Mouse (Mus musculus): ENCODE results near the gene Clmp.

Gene Clmp

DNA sequence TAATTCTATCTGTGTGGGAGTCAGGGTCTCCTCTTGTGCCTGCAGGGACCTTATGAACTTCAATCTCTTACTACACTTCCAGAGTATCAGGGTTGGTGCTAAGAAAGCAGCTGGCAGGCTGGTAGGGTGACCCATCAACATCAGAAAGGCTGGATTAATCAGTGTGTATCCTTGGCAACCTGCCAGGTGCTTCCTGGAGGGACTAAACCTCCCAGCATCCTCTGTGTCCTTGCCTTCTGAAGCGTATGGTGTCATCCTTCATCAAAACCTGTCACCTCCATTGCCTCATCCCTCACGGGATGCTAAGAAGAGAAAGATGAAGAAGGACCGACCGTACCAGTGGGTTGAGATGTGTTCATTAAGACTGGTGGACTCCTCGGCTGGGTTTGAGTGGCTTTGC is 8.0 kb downstream of the Clmp start:
- DNase-seq, result peak in 1 of 2 experiments; percentile 53

GRCm38 (mm10) chr9:40694284-40694683 is 8.5 kb downstream of the Clmp start:
- DNase-seq, result no peak

DNA sequence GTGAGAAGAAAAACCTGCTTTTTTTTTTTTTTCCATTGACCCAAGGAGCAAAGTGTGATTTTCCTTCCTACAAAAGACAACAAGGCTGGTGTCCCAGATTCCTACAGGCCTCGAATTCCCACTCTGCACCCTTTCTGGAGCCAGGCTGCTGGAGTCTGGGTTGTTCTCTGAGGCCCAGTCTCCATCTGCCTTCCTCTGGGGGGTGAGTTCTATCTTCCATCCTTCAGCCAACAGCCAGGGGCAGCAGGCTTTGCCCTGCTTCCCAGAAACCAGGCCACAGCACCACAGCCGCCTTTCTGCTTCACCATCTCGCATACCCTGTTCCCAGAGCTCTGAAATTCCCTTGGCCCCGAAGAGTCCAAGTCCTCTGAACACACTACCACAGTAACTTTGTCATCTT is 10.3 kb downstream of the Clmp start:
- no peak for DNase-seq

GRCm38 (mm10) chr9:40699194-40699593 is 13.4 kb downstream of the Clmp start:
- DNase-seq, result no peak

DNA sequence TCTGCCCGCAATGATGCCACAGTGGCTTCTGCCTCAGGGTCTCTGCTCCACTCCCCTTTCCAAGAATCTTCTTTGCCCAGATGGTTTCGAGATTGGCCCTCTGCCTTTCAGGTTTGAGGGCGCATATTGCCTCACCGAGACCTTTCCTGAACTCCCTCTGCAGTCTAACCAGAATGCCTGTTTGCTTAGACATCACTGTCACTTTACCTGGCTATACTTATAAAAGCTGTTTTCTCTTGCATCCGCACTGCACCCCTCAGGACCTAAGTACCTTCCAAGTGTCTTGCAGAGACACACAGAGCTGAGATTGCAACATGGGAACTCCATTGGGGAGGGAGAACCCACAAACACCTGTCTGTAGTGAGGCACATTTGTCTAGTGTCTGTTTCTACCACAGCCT is 14.5 kb downstream of the Clmp start:
- DNase-seq, result no peak

GRCm38 (mm10) chr9:40704364-40705276 is 18.9 kb downstream of the Clmp start:
- DNase-seq, result no peak

- no peak for DNase-seq
Measured at GRCm38 (mm10) chr9:40708448-40709140, 22.8 kb downstream of the Clmp start.

DNA sequence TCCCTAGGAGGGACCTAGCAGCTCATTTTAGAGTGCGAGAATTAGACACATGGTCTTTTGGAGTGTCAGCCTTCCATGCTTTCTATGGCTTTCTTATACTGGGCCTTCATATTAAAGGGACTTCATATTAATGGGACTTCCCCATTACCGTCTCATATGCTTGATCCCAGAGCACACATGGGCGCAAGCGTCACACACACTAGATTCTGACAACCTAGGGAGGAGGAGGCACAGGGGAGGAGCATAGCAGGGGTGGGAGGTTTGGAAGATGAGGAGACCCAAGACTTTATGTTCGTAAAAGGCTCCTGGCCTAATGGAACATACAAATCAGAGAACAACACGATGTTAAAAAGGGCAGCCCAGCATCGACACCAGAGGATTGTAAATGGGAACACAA is 23.4 kb downstream of the Clmp start:
- DNase-seq, result no peak

- DNase-seq, result no peak
Measured at GRCm38 (mm10) chr9:40709587-40709986, 23.8 kb downstream of the Clmp start.

DNA sequence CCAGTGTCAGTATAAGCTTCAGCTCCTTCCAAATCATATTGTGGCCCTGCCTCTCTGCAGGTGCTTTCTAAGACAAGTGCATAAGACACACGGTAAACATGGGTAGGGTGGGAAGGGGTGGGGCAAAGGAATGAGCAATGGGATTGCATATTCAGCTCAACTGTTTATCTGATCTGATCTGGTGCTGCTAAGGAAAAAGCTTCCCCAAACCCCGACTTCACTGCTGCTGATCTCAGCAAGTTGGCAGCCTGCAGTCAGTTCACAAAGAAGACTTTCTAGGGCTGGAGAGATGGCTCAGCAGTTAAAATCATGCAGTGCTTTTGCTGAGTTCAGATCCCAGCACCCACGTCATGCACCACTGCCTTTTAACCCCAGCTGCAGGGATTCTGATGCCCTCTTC is 24.2 kb downstream of the Clmp start:
- DNase-seq, result no peak

GRCm38 (mm10) chr9:40711654-40712053 is 25.9 kb downstream of the Clmp start:
- DNase-seq, result no peak

DNA sequence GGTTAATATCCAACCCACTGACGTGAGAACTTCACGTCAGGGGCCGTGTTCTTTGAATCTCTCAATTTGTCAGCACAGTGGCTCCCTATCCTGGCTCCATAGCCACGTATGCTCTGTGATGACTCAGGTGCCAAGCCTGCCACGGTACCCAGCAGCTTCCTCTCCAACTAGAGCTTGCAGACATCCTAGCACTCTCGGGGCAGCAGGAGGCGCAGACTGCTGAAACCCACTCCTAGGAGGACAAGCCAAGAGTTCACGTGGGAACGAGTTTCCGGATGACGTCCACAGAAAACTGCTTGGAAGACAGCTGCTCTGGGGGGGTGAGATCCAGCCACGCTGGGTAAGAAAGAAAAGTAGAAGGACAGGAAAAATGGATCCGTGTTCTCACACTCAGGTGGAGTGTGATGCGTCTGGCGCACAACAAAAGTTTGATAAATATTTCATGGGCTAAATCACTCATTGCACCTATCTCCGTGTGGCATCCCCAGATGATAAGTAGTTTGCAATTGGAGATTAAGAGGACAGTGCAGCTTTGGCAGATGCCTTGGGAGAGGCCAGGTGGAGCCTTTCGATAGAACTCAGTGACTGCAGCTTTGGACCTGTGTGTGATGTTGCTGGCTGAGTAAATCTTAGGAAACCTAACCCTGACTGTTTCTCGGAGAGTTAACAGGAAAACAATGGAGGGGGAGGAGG is 31.6 kb downstream of the Clmp start:
- peak; percentile 45 to 69 for DNase-seq

DNA sequence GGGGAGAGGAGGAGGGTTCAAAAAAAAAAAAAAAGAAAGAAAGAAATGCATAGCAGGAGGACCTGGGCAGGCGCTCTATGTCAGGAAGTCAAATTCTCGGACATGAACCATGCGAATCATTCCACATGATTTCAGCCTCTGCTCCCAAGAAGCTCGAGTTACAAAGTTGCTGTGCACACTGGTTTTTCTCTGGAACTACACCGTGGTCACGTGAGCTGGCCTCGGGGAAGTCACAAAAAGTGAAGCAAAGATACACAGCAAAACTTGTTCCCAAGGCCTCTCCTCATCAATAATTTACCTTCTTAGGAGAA is 32.1 kb downstream of the Clmp start:
- DNase-seq, result peak in 1 of 2 experiments; percentile 34

DNA sequence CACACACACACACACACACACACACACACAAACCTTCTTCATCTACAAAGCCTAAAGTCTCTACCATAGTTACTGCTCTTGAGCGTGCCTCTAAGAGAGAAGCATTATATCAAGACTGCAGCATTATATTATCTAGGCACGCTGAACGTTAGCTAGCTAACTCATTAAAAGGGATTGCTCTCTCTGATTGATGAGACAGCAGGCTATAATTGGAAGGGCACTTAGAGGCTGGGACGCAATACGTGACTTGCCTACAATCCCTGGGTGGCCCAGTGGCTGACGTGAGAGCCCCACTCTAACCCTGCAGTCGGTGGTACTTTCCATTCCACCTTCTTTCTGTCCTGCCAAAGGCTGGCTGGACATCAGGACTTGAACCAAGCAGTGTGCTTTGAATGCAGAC is 35.1 kb downstream of the Clmp start:
- no peak for DNase-seq

DNA sequence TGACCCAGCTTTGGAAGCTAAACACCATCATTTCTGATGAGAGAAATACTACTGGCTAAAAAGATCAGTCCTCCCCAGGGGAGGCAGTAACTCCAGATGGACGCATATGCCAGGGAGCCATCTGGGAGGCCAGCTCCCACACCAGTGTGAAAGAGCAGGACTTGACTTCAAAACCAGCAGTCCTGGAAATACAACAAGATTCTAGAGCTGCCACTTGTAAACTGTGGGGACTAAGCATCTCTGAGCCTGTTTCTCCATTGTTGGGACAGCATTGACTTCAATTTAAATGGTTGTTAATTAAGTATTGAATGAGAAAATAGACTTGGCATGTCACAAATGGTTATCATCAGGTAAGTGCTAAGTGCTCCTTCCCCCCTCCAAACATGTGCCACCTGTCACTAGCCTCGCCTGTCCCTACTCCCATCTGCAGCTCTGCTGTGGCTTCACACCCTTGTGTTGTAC is 37.6 kb downstream of the Clmp start:
- DNase-seq, result no peak

- no peak for DNase-seq
Measured at GRCm38 (mm10) chr9:40724978-40725377, 39.2 kb downstream of the Clmp start.

DNA sequence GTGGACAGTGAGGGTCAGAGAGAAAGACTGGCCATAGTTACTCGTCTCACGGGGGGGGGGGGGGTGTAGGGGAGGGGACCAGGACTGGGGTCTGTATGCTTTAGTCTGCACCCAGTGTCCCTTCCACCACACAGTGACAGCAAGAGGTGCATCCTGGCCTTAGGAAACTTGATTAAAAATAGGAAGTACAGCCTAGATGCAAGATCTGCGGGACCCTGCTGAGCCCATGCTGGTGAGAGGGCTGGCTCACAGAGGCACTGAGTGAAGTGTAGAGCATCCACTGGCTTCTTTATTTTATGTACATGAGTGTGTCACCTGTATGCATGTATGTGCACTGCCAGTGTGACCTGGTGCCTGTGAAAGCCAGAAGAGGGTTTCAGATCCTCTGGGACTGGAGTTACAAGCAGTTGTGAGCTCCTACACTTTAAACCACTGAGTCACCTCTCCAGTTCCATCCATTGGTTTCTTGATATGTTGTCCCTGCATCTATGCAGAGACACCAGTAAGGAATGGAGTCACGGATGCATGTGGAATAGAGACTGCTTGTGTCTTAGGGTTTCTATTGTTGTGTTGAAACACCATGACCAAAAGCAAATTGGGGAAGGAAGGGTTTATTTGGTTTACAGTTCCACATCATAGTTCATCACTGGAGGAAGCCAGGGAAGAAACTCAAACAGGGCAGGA is 41.5 kb downstream of the Clmp start:
- no peak for DNase-seq

DNA sequence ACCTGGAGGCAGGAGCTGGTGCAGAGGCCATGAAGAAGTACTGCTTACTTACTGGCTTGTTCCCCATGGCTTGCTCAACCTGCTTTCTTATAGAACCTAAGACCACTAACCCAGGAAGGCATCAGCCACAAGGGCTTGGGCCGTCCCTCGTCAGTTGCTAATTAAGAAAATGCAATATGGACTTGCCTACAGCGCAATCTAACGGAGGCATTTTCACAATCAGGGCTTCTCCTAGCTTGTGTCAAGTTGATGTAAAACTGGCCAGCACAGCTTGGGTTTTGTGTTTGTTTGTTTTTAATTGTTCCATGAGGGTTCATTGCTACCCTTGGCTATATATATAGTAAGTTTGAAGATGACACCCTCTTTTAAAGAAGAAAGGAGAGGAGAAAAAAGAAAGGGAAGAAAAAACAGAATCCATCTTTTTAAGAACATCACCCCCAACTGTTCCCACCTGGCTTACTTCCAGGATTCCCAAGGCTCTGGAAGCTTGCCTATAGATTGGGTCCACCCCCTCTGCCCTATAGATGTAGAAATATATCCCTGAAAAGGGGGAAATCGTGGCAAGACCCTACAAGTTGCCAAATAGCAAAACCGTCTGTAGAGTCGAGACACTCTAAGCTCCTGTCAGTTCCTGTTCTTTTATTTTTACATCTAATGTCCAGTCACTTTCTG is 42.2 kb downstream of the Clmp start:
- DNase-seq, result no peak

DNA sequence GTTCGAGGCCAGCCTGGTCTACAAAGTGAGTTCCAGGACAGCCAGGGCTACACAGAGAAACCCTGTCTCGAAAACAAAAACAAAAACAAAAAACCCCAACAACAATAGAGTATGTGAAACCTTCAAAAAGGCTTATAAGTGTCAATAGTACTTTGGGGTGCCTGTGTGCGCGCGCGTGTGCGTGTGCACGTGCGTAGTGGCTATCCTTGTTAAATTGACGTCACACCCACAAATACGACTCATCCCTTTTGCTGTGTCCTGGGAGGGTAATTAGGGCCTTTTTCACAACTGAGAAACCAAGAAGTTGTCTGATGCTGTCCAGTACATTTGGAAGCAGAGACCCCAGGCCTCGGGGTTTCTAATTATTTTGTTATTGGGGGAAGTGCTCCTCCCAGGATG is 44.5 kb downstream of the Clmp start:
- DNase-seq, result no peak

- peak; percentile 70 to 84 for DNase-seq
Measured at GRCm38 (mm10) chr9:40730701-40731590, 45.2 kb downstream of the Clmp start.

GRCm38 (mm10) chr9:40731591-40732048 is 45.9 kb downstream of the Clmp start:
- DNase-seq, result no peak

Data from kidney, postnatal 25 days (tissue).